Mouse (Mus musculus) embryonic facial prominence, embryonic 15.5 days (tissue): ENCODE results near the gene Rhot2. TPM values are rescaled to one million over a fixed set of nuclear protein-coding genes. Genes with fewer than 3 reads are reported as not detected.

Source experiments
- ATAC-seq: fragments of 200-750 bp; cut with Nextera tagmentation; 2 replicates; pipeline ENCODE4 v1.8.0; 2017; ENCODE audit warnings: low read depth, moderate TSS enrichment; ENCODE audit not compliant: insufficient number of reproducible peaks, low FRiP score, low TSS enrichment
- H3K27ac ChIP-seq: fragments of 300-500 bp; sonication (generic); replicated peaks from 2 replicates; pipeline ENCODE4 v1.5.1; 2015; ENCODE audit warnings: mild to moderate bottlenecking, inconsistent platforms
- H3K27me3 ChIP-seq: fragments of 300-500 bp; sonication (generic); 2 replicates; pipeline ENCODE4 v1.6.1; 2015; ENCODE audit warnings: inconsistent platforms
- H3K36me3 ChIP-seq: fragments of 300-500 bp; sonication (generic); 2 replicates; pipeline ENCODE4 v1.6.1; 2015; ENCODE audit warnings: mild to moderate bottlenecking, inconsistent platforms
- H3K4me1 ChIP-seq: fragments of 300-500 bp; sonication (generic); 2 replicates; pipeline ENCODE4 v1.6.1; 2015; ENCODE audit warnings: inconsistent platforms
- H3K4me2 ChIP-seq: fragments of 300-500 bp; sonication (generic); replicated peaks from 2 replicates; pipeline ENCODE4 v1.6.1; 2015; ENCODE audit warnings: mild to moderate bottlenecking, inconsistent platforms
- H3K4me3 ChIP-seq: fragments of 300-500 bp; sonication (generic); replicated peaks from 2 replicates; pipeline ENCODE4 v1.5.1; 2015; ENCODE audit warnings: mild to moderate bottlenecking, inconsistent platforms
- H3K9ac ChIP-seq: fragments of 300-500 bp; sonication (generic); 2 replicates; pipeline ENCODE4 v1.6.1; 2015; ENCODE audit warnings: inconsistent platforms
- H3K9me3 ChIP-seq: fragments of 300-500 bp; sonication (generic); replicated peaks from 2 replicates; pipeline ENCODE4 v1.6.1; 2016; ENCODE audit warnings: inconsistent platforms
- WGBS: fragments of 180-500 bp; shearing (Covaris S2); methylation state at CpG from one replicate; pipeline ENCODE4 v1.1.7; 2015; 5-methylcytosine and 5-hydroxymethylcytosine counted together
- polyA plus RNA-seq: library from polyadenylated mRNA; unstranded; fragments of >200 nt; fragmentation: Nextera tagmentation; extraction: Ambion mirVana; gene quantifications from 2 replicates; pipeline ENCODE4 v1.2.1, GENCODE M21; 2015

The Rhot2 gene
- polyA plus RNA-seq, 1 experiment from 2014 or later, result 24.5 TPM

DNA sequence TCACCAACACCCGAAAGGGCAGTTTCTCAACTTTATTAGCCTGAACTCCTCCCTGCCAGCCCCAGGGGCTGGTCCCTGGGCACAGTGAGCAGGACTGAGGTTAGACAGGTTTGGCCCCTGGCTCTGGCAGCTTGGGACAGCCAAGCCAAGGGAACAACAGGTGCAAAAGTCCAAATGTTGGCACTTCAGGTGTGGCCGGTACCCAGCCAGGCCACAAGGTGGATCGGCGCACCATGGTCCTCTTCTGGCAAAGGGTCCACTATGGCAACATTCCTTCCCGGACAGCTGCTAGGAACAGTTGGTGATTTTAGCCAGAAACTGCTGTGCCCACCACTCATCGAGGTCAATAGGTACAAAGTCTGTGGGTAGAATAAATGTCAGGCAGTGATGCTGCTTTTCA, 19.0 kb upstream of the Rhot2 start:
- Histone ChIP-seq H3K27me3 (no peaks in the 10 kb centered on the region), H3K9ac (no peak overlapping the region), H3K27ac (no peak overlapping the region), H3K36me3 (no peaks in the 10 kb centered on the region), H3K4me1 (peaks cover 31% of the 10 kb centered on the region), H3K4me2 (no peak overlapping the region), H3K4me3 (no peak overlapping the region), H3K9me3 (no peaks in the 10 kb centered on the region)
- WGBS, result 85% methylated on average over 6 of the region's 6 CpGs
- ATAC-seq, result no peak

DNA sequence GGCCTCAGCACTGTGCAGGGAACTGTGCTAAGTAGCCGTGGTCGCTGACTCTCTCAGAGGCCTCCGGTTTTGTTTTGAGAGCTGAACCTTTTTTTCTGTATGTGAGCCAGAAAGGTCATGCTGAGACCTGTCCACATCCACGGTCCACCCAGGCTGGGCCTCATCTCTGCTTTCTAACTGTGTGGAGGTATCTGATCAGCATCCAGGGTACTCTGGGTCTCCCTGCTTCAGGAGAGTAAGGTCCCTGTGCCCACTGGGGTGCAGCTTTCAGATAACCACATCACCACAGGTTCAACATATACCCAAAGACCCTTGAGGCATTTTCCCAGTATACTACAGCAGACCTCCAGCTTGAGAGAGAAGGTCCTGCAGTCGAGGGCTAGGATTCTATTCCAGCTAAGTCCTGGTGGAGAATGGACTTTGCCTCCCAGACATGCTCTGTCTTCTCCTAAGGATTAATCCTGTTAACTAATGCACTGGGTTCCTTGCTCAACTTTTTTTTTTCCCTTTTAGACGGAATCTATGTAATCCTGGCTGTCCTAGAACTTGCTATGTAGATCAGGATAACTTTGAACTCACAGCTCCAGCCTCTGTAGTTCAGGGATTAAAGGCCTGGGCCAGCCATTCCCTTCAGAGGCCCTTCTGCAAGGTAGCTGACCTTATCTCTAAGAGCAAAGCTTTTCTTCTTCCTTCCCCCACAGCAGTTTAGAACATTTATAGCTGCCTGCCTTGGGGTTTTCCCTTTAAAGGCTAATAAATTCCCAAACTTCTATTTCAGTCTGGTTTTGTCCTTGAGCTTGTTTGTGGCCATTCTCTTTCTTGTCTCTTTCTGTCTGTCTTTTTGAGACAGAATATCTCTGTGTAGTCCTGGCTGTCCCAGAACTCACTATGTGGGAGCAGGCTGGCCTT, 17.3 kb upstream of the Rhot2 start:
- Histone ChIP-seq H3K9ac (peak overlapping the region; percentile 84), H3K4me3 (peak overlapping the region; percentile 75), H3K4me1 (peaks cover 19% of the 10 kb centered on the region), H3K36me3 (no peaks in the 10 kb centered on the region), H3K27ac (peak overlapping the region; percentile 89), H3K27me3 (no peaks in the 10 kb centered on the region), H3K9me3 (no peaks in the 10 kb centered on the region), H3K4me2 (peak overlapping the region; percentile 92)
- 8% methylated on average over 6 of the region's 6 CpGs for WGBS
- ATAC-seq, result no peak

DNA sequence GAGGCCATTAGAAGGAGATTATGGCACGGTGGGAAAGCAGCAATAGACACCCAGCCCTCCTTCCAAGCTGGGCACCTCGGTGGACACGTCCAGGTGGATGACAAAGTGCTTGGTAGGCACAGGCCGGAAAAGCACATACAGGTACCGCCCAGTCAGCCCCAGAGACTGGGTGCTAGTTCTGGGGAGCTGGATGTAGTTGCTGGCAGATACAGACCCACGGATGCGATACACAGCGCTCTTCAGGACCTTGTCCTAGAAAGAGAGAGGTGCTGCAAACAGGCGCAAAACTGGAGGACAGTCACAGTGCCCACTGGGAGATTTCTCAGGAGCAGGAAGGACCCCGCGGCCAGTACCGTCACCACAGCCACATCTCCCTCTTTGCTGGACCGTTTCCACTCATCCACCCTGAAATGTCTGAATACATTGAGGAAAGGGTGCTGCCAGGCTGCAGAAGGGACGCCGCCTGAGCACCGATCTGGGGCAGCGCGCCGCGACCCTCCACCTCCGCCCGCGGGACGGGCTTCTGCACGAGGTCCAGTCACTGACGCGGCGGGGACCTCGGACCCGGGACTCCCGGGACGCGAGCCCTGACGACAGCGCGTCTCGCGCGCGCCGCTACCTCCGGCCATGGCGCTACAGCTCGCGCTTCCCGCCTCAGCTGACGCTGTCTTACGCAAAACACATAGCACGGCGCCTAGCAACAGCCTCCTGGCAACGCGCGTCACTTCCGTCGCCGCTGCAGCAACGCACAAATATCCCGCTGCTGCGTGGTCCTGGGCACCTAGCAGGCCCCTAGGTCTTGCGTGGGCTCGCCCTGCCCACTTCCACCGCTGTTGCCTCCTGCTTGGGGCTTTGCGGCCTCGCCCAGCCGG, 16.4 kb upstream of the Rhot2 start, which contains the start of gene Wdr90:
Gene Wdr90 (minus strand): TSS at position 670 of the 872 bp plus-strand sequence.
- peak within 1 kb of the TSS; percentile 75 for H3K4me3 ChIP-seq
- peak; percentile 92 for ATAC-seq
- H3K27ac ChIP-seq, result peak within 1 kb of the TSS; percentile 89
- H3K9me3 ChIP-seq, result no peaks in the 10 kb centered on the region
- WGBS, result 3% methylated on average over 65 of the region's 65 CpGs
- H3K9ac ChIP-seq, result peak within 1 kb of the TSS; percentile 84
- H3K4me2 ChIP-seq, result peak within 1 kb of the TSS; percentile 92
- H3K27me3 ChIP-seq, result no peaks in the 10 kb centered on the region
- H3K36me3 ChIP-seq, result 0 out of 2 replicates have a peak, but pooled peaks cover under 1% of the 10 kb centered on the region
- peaks cover 19% of the 10 kb centered on the region for H3K4me1 ChIP-seq

DNA sequence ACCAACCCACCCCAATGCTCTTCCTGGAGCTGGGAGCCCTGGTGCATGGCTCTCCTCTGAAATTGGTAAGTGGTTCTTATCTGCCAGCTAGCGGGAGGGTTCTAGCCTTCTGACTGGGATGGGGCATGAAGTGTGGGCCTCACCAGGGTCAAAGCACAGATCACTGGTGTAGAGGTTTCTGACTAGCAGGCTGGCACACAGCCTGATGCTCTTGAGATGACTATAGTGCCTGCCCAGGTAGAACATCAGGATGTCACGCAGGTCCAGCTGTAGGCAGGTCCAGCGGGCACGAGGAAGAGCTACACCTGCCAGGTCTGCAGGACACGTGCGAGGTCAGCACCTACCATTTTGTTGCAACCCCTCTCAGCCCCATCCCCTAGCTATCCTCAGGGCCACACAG, 15.6 kb upstream of the Rhot2 start:
- no peaks in the 10 kb centered on the region for H3K9me3 ChIP-seq
- peaks cover 19% of the 10 kb centered on the region for H3K4me1 ChIP-seq
- 89% methylated on average over 6 of the region's 6 CpGs for WGBS
- 0 out of 2 replicates have a peak, but pooled peaks cover 8% of the 10 kb centered on the region for H3K36me3 ChIP-seq
- H3K27me3 ChIP-seq, result no peaks in the 10 kb centered on the region
- H3K4me3 ChIP-seq, result peak overlapping the region; percentile 75
- 0 out of 2 replicates have a peak overlapping the region, but pooled peaks have one; percentile 84 for H3K9ac ChIP-seq
- H3K4me2 ChIP-seq, result peak overlapping the region; percentile 92
- no peak overlapping the region for H3K27ac ChIP-seq
- ATAC-seq, result no peak

DNA sequence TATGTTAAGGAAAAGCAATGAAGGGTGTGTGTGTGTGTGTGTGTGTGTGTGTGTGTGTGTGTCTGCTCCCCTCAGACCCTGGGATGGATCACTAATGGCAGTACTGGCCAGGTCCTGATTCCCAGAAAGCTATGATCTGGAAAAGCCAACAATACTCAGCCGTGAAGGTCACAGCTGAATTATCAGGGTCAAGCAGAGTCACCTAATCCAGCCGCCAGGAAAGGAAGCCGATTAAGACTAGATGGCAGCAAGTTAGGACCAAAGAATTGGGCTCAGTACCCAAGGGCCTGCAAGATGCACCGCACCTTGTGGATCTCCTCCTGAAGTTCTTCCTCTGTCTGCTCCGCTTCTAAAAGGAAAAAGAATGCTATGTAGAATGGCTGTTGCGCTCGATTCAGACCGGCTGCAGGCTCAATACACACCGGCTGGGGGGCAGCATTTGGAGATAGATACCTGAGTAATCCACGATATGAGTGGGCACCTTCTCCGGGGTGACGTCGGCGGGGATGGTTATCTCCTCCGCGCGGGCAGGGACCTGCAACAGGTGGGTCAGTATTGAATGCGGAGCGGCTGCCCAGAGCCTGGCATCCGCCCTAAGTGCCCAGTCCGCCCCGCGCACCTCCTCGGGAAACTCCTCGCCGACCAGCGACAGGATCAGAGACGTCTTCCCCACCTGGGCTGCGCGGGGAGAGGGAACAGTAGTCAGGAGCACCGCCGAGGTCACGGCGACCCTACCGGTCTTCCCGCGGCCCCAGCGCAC, 835 bp downstream of the Rhot2 start:
- Histone ChIP-seq H3K36me3 (peaks cover 60% of the 10 kb centered on the region), H3K9me3 (no peaks in the 10 kb centered on the region), H3K27ac (peak overlapping the region; percentile 85), H3K4me1 (peaks cover 20% of the 10 kb centered on the region), H3K4me3 (peak overlapping the region; percentile 91), H3K27me3 (no peaks in the 10 kb centered on the region), H3K9ac (peak overlapping the region; percentile 61), H3K4me2 (peak overlapping the region; percentile 72)
- ATAC-seq, result peak; percentile 45
- whole genome bisulfite sequencing, result 2% methylated on average over 38 of the region's 38 CpGs

DNA sequence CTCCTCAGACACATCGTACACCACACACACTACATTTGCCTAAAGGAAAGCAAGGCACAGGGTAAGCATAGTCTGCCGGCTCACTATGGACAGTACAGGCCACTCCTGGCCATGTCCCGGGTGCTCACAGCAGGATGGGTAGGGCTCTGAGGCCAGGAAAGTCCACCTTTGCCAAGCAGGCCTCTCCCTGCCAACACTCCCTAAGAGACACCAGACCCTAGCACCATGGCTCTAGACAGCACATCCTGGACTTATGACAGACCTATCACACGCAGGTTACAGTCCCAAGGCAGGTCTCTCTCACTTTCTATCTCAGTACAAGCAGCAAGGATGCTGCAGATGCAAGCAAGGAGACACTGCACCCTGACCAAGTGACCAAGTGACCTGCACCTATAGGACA, 1.5 kb downstream of the Rhot2 start:
- no peak for ATAC-seq
- Histone ChIP-seq H3K9ac (peak overlapping the region; percentile 61; the same call in 1 of the 2 replicates), H3K27ac (no peak overlapping the region), H3K4me3 (peak overlapping the region; percentile 91), H3K36me3 (peaks cover 58% of the 10 kb centered on the region), H3K4me2 (peak overlapping the region; percentile 72), H3K4me1 (peaks cover 20% of the 10 kb centered on the region), H3K9me3 (no peaks in the 10 kb centered on the region), H3K27me3 (no peaks in the 10 kb centered on the region)
- WGBS, result 86% methylated on average over 4 of the region's 4 CpGs

DNA sequence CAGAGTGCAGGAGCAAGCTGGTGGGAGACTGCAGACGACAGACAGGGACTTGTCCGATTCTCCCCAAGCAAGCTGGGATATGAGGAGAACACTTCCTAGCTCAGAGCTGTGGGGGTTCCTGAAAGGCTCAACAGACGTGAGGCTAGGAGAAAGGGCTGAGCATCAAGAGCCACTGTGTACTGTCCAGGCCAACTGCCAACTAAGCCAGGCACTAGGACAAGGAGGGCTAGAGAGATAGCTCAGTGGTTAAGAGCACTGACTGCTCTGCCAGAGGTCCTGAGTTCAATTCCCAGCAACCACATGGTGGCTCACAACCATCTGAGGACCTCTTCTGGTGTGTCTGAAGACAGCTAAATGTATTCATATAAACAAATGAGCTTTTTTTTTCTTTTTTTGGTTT, 2.1 kb downstream of the Rhot2 start:
- no peak overlapping the region for H3K4me2 ChIP-seq
- 83% methylated on average over 3 of the region's 3 CpGs for WGBS

DNA sequence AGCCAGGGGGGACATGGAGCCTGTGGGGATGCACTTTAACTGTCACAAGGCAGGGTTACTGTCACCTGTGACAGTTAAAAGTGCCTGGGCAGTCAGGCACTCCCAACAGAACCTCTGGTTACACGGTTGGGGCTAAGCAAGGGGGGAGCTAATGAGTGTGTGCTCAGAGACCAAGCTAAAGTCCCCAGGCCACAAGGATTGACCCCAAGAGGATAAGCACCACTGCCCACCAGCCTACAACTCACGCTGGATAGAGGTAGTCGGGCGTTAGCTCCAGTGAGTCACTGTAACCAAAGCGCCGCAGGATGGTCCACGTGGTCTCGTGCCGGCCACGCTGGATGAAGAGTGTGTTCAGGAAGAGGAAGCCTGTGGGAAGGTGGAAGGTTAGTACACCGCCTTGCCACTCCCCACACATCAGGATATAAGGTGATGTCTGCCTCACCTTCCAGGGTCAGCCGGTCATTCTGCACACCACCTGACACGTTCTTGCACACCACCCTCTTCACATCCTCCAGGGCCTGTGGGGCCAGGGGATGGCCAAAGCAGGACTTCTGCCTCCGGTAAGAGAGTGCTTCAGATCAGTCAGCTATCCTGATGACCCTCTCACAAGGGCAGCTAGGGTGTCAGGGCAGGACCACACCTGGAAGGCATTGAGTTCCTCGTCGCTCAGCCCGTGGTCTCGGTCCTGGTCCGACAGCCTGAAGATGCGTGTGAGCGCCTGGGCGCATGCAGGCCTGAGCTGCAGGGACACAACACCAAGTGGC, 3.4 kb downstream of the Rhot2 start, which contains the start of gene Gm20683:
Gene Gm20683 (minus strand): TSS at position 647 of the 764 bp plus-strand sequence.
- ATAC-seq, result no peak
- H3K36me3 ChIP-seq, result peaks cover 48% of the 10 kb centered on the region
- no peak within 1 kb of the TSS for H3K4me3 ChIP-seq
- H3K4me2 ChIP-seq, result no peak within 1 kb of the TSS
- no peaks in the 10 kb centered on the region for H3K9me3 ChIP-seq
- peaks cover 35% of the 10 kb centered on the region for H3K4me1 ChIP-seq
- H3K27ac ChIP-seq, result no peak within 1 kb of the TSS
- H3K27me3 ChIP-seq, result no peaks in the 10 kb centered on the region
- WGBS, result 94% methylated on average over 22 of the region's 22 CpGs
- no peak within 1 kb of the TSS for H3K9ac ChIP-seq

More for the DNA sequence above, 2.1 kb downstream of the Rhot2 start:
- H3K27me3 ChIP-seq, result no peaks in the 10 kb centered on the region
- H3K36me3 ChIP-seq, result peaks cover 57% of the 10 kb centered on the region
- H3K4me3 ChIP-seq, result no peak overlapping the region
- H3K9me3 ChIP-seq, result no peaks in the 10 kb centered on the region
- peaks cover 23% of the 10 kb centered on the region for H3K4me1 ChIP-seq
- no peak for ATAC-seq
- H3K27ac ChIP-seq, result no peak overlapping the region
- no peak overlapping the region for H3K9ac ChIP-seq

DNA sequence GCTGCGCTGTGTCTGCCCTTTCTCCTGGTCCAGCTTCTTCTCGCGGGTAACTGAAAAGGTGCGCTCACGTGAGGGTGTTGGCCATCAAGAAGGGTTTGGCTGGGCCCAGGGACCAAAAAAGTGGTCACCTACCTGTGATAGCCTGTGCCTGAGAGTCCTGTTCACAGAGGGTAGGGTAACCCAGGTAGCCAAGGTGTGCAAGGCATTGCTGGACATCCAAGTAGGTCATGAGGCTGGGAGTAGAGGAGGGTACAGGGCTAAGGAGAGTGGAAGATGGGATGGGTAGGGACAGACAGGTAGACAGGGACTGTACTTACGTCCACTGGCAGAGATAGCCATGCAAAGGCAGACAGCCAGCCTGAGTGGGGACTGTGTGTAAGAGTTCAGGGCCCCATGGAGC, 4.1 kb downstream of the Rhot2 start:
- 91% methylated on average over 6 of the region's 6 CpGs for WGBS
- H3K27me3 ChIP-seq, result no peaks in the 10 kb centered on the region
- H3K4me2 ChIP-seq, result no peak overlapping the region
- no peaks in the 10 kb centered on the region for H3K9me3 ChIP-seq
- no peak overlapping the region for H3K4me3 ChIP-seq
- peaks cover 48% of the 10 kb centered on the region for H3K36me3 ChIP-seq
- no peak for ATAC-seq
- H3K9ac ChIP-seq, result no peak overlapping the region
- no peak overlapping the region for H3K27ac ChIP-seq
- H3K4me1 ChIP-seq, result peaks cover 42% of the 10 kb centered on the region
